Mouse (Mus musculus) mouse embryonic stem cell (cell line): Measurements from ENCODE around the gene Avpi1.

Source experiments
- in situ Hi-C, 2 experiments: fragments of 300-500 bp; cut with MboI; formaldehyde crosslinking; loops; 1 replicate in 1 of 2; 3 replicates in 1 of 2; pipeline ENCODE4 v1.14.3; 2019 to 2020; ENCODE audit warnings: low sequenced_read_pairs in 2 of 2, low pct_unique_long_range_greater_than_20kb in 1 of 2, mixed read lengths in 1 of 2; ENCODE audit not compliant: unreplicated experiment in 1 of 2

Avpi1 gene

GRCm38 (mm10) chr19:42146276-42147010, 17.6 kb upstream of the Avpi1 start:
- in situ Hi-C loops = loop anchor here in 1 of 2 experiments (25.0 kb wide), 1 partner anchor 684 kb away; no protein-coding TSS in a partner anchor

DNA sequence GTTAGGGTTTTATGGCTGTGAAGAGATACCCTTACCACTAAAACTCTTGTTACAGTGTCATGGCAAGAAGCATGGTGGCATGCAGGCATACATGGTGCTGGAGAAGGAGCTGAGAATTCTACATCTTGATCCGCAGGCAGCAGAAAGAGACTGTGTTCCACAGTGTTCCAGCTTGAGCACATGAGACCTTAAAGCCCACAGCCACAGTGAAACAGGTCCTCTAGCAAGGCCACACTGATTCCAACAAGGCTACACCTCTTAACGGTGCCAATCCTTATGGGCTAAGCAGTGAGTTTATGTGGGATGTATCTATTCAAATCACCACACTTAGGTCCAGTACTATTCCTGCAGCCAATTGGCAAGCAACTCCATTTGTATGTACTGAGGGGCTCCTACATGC, 16.9 kb upstream of the Avpi1 start:
- in situ Hi-C loops = loop anchor here in 1 of 2 experiments (25.0 kb wide), 1 partner anchor 683 kb away; no protein-coding TSS in a partner anchor

DNA sequence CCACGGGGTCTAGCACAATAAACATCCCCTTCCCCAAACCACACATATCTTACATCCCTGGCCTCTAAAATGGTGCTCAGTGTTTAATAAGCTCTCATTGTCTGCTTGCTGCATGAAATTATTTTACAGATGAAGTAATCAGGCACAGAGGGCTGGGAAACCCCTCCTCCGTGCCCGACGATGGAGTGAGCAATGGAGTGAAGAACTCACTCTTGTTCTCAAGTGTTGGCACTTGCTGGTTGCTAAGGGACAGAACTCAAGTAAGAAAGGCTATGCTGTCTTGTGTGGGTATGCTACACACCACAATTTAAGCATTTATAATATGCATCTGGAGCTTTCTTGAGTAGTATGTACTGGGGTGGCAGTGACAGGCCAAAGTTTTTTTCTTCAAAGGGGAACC, 16.4 kb upstream of the Avpi1 start:
- in situ Hi-C loops = loop anchor here in 1 of 2 experiments (25.0 kb wide), 1 partner anchor 683 kb away; no protein-coding TSS in a partner anchor

DNA sequence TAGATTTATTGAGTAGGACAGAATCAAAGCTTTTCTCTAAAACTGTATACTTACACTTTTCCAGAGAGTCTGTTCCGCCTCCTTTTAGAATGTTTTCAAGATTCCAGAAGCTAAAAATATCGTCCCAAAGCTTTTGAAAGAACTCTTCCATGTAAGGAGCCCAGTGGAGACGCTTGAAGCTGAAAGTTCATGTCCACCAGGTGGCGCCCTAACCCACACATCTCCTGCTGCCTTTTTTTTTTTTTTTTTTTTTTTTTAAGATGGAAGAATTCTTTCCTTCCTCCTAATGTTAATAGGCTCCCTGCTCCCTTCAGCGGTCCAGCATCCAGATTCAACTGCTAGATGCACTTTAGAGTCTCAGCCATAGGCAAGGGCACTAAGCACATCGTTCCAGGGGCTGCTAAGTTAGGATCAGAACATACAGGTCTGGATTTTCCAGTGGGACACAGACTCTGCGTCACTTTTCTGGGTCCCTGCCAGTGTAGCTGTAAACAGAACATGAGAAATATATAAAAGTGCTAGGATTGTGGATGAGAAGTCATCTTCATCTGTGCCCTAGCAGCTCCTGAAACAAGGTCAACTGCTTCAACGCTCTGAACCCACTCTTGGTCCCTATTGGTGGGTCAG, 15.8 kb upstream of the Avpi1 start:
- in situ Hi-C loops = loop anchor here in 1 of 2 experiments (25.0 kb wide), 1 partner anchor 682 kb away; no protein-coding TSS in a partner anchor

DNA sequence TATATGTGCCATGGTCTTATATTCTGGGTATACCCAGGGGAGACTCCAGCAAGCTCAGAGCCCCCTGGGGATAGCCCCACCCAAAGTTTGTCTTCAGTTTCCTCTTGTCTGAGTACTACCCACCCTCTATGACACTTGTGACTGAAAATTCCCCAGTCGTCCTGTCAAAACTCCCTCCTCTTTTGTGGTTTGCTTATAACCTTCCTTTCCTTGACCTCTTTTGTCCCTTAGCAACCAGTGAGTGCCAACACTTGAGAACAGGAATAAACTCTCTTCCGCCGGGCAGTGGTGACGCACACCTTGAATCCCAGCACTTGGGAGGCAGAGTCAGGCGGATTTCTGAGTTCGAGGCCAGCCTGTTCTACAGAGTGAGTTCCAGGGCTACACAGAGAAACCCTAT, 15.2 kb upstream of the Avpi1 start:
- in situ Hi-C loops = loop anchor here in 1 of 2 experiments (25.0 kb wide), 1 partner anchor 682 kb away; no protein-coding TSS in a partner anchor

DNA sequence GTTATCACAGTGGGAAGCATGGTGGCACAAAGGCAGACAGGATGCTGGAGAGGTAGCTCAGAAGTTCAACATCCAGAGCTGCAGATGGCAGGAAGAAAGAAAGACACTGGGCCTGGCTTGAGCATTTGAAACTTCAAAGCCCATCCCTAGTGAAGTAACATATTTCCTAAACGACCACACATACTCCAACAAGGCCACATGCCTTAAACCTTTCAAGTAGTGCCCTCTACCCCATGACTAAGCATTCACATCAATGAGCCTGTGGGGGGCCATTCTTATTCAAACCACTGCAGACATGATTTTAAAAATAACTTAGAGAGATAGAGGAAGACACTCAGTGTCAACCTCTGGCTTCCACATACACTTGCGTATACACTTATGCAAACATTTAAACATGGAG, 13.9 kb upstream of the Avpi1 start:
- in situ Hi-C loops = loop anchor here in 1 of 2 experiments (25.0 kb wide), 1 partner anchor 680 kb away; no protein-coding TSS in a partner anchor

GRCm38 (mm10) chr19:42141998-42142397, 13.1 kb upstream of the Avpi1 start:
- in situ Hi-C loops = loop anchor here in 1 of 2 experiments (25.0 kb wide), 1 partner anchor 680 kb away; no protein-coding TSS in a partner anchor

GRCm38 (mm10) chr19:42139724-42140517, 11.1 kb upstream of the Avpi1 start:
- in situ Hi-C loops = loop anchor here in 1 of 2 experiments (25.0 kb wide), 1 partner anchor 678 kb away; no protein-coding TSS in a partner anchor

- in situ Hi-C loops = loop anchor here in 1 of 2 experiments (25.0 kb wide), 1 partner anchor 676 kb away; no protein-coding TSS in a partner anchor
Observed at GRCm38 (mm10) chr19:42138517-42139285, 9.8 kb upstream of the Avpi1 start.

DNA sequence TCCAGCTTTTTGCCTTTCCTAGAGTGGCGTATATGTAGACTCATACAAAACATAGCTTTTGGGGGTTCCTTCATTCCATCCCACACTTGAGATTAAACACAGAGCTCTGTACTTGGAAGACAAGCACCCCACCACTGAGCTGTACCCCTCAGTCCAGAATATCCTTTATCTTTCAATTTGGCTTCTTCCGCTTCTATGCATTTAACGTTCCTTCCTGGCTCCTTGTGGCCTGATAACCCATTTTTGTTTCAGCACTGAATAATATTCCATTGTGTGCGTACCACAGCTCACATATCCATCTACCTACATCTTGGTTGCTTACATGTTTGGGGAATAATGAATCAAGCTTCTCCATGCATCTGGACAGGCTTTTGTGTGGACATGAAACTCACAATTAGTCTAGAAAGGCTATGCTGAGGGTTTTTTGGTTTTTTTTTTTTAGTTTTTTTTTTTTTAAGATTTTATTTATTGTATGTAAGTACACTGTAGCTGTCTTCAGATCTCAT, 8.4 kb upstream of the Avpi1 start:
- in situ Hi-C loops = loop anchor here in 1 of 2 experiments (25.0 kb wide), 1 partner anchor 675 kb away; no protein-coding TSS in a partner anchor

- in situ Hi-C loops = loop anchor here in 1 of 2 experiments (25.0 kb wide), 1 partner anchor 674 kb away; no protein-coding TSS in a partner anchor
Observed at GRCm38 (mm10) chr19:42136126-42136525, 7.3 kb upstream of the Avpi1 start.

DNA sequence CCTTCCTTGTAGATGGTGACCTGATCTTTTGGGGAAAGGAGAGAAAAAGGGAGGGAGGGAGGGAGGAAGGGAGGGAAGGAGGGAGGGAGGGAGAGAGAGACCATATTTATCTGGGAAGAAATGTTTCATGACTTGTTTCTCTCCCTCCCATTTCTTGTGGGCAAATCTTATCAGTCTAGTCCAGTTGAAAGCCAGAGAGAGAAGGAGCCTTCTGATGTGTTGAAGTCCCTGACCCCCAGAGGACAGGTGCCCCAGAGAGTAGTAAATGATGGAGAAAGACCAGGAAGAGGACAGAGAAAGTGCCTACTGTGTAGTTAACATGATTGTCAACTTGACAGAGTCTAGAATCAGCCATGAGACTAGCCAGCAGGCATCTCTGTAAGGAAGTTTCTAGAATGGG, 6.2 kb upstream of the Avpi1 start:
- in situ Hi-C loops = loop anchor here in 1 of 2 experiments (25.0 kb wide), 1 partner anchor 673 kb away; no protein-coding TSS in a partner anchor

DNA sequence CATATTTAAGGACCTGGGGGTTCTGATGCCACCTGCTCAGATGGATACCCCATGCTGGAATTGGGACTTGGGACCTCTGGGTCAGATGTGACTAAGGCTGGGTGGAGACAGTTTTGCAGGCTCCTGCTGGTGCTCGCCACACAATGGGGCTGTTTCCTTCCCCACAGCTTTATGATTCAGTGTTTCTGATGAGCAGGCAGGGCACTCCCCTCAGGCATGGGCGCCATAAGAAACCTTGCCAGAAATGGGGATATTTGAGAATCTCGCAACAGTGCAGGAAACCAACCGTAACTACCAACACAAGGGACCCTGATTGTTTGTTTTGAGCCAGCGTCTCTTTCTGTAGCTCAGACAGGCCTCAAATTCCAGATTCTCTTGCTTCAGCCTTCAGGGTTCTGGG, 2.2 kb upstream of the Avpi1 start:
- in situ Hi-C loops = loop anchor here in 1 of 2 experiments (25.0 kb wide), 1 partner anchor 669 kb away; no protein-coding TSS in a partner anchor

GRCm38 (mm10) chr19:42130294-42130606, 1.4 kb upstream of the Avpi1 start:
- in situ Hi-C loops = loop anchor here in 1 of 2 experiments (25.0 kb wide), 1 partner anchor 668 kb away; no protein-coding TSS in a partner anchor

DNA sequence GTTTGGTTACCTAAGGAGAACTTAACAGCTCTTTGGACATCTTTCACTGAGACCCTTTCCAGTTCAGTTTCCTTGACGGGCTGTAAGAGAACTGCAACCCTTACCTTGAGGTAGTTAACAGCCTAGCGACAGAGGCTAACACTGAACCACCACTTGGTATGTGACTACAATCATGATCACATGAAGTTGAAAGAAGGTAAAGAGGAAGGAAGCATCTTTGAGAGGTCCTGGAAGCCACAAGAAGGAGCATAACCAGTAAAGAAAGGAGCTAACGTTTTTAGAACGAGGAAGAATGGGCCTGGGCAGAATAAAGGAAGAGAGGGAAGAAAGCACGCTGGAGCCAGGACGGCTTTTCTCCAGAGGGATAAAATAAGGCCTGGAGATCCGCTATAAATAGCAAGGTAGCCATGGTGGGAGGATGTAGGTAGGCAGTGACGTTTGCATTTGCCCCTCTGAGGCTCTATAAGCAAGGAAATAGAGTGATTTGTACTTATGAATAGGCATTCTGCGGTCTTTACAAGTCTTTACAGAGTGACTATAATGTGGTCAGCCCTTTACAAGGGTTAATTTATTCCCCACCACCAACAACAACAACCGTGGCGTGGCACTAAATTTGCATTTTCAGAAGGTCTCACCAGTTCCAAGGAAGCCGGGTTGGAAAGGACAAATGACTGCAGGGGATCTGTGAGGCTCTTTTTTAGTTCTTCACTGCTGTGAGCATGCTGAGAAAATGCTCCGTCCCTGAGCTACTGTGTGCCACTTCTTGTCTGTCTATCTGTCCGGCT, 842 bp upstream of the Avpi1 start:
- in situ Hi-C loops = loop anchor here in 1 of 2 experiments (25.0 kb wide), 1 partner anchor 667 kb away; no protein-coding TSS in a partner anchor

DNA sequence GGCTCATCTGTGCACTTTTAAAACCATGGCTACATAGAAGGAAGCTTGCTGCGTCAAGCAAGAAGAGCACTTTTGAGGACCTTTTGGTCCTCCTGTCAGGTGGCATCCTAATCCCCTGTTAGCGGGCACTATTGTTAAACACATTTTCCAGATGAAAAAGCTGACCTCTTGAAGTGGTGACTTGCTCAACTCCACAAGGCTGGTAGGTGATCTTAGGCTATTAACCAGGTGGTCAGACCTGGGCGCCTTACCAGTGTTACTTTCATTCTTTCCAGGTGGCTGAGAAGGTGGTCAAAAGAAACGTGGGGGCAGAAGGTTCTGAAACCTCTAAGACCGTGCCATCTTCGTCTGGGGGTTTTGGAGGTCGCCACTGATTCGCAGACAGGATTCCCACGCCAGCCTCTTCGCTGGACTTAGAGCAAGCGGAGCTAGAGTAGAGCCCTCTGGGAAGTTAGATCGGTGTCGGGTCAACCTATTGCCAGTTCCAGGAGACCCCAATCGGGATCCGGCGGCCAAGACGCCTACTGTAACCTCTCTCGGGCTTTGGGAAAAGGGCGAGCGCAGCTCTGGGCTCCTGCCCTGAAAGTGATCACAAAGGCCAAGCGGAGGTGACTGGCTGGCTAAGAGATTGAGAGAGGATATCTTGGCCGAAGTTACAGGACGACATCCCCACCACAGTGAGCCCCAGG, 663 bp downstream of the Avpi1 start:
- in situ Hi-C loops = loop anchor here in 1 of 2 experiments (25.0 kb wide), 1 partner anchor 666 kb away; no protein-coding TSS in a partner anchor
